Mouse (Mus musculus): ENCODE data around the gene Ubxn11.

GRCm38 (mm10) chr4:134172391-134172790 is 70.0 kb downstream of the Ubxn11 start:
- TF ChIP-seq CTCF (IDR thresholded peaks at IDR 0.05; ENCODE audit: insufficient read depth, low read length) (no peak), POLR2A (IDR thresholded peaks at IDR 0.05; ENCODE audit: borderline replicate concordance, extremely low read depth, low read depth, low read length) (no peak)
